Mouse (Mus musculus): Measurements from ENCODE around the gene Golt1a.

The Golt1a gene

GRCm38 (mm10) chr1:133350210-133350609, 40.6 kb downstream of the Golt1a start, which contains the start of gene Ren1:
TSS of gene Ren1 (plus strand) at chr1:133350510.
- DNase-seq, result no peak

GRCm38 (mm10) chr1:133351762-133352161, 42.2 kb downstream of the Golt1a start:
- DNase-seq, result no peak

- peak; percentile 82 for DNase-seq
Measured at GRCm38 (mm10) chr1:133353371-133353809, 43.8 kb downstream of the Golt1a start.

- no peak for DNase-seq
Measured at GRCm38 (mm10) chr1:133355469-133355868, 45.9 kb downstream of the Golt1a start.

GRCm38 (mm10) chr1:133355912-133356311, 46.3 kb downstream of the Golt1a start:
- no peak for DNase-seq

- no peak for DNase-seq
Measured at GRCm38 (mm10) chr1:133356330-133356729, 46.7 kb downstream of the Golt1a start.

GRCm38 (mm10) chr1:133361006-133361405, 51.4 kb downstream of the Golt1a start:
- DNase-seq, result no peak

- DNase-seq, result no peak
Measured at GRCm38 (mm10) chr1:133362103-133362502, 52.5 kb downstream of the Golt1a start.

GRCm38 (mm10) chr1:133363276-133364021, 53.8 kb downstream of the Golt1a start, which contains the start of gene Etnk2:
TSS of gene Etnk2 (plus strand) at chr1:133363572.
- DNase-seq, result peak; percentile 57

GRCm38 (mm10) chr1:133364022-133364630, 54.5 kb downstream of the Golt1a start:
- DNase-seq, result no peak

GRCm38 (mm10) chr1:133364890-133365289, 55.3 kb downstream of the Golt1a start:
- no peak for DNase-seq

GRCm38 (mm10) chr1:133366951-133367605, 57.5 kb downstream of the Golt1a start:
- DNase-seq, result no peak

GRCm38 (mm10) chr1:133367606-133368488, 58.2 kb downstream of the Golt1a start:
- DNase-seq, result no peak

GRCm38 (mm10) chr1:133368644-133369043, 59.0 kb downstream of the Golt1a start:
- DNase-seq, result no peak

- no peak for DNase-seq
Measured at GRCm38 (mm10) chr1:133370352-133370751, 60.8 kb downstream of the Golt1a start.

- no peak for DNase-seq
Measured at GRCm38 (mm10) chr1:133371431-133371830, 61.8 kb downstream of the Golt1a start.

- DNase-seq, result no peak
Measured at GRCm38 (mm10) chr1:133372113-133372512, 62.5 kb downstream of the Golt1a start.
